Mouse (Mus musculus): ENCODE data around the gene Csmd2. TPM values are rescaled to one million over a fixed set of nuclear protein-coding genes. Genes with fewer than 3 reads are reported as not detected.

The Csmd2 gene
- polyA plus RNA-seq, 1 experiment from 2014 or later, result not detected

DNA sequence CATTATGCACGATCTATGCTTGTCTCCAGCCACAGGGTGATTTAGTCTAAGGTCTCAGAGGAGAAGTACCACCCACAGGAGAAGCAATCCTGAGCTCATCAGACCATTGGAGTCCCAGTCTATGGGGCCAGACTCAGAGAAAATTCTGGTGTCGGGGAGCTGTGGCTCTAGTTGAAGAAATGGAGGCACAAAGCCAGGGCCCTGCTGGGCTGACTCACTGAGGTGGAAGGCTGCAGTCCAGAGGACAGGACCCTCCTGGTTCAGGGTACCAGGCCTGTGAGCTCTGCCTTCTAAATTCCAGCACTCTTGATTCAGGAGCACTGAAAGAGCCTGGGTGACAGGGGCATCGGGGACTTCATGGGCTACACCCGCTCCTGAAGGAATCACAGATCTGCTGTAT, 144.0 kb downstream of the Csmd2 start:
- Histone ChIP-seq H3K9ac (replicated peaks) (no peak overlapping the region), H3K9me3 (ENCODE audit: low read length) (peaks cover under 1% of the 10 kb centered on the region; the same call in 1 of the 2 replicates), H3K4me3 (ENCODE audit: low read depth, low read length) (no peak overlapping the region), H3K4me2 (ENCODE audit: low read depth, low read length) (no peak overlapping the region), H3K27me3 (ENCODE audit: insufficient read depth, low read length) (no peaks in the 10 kb centered on the region), H3K27ac (ENCODE audit: low read depth) (no peak overlapping the region), H3K4me1 (ENCODE audit: insufficient read depth) (no peaks in the 10 kb centered on the region), H3K36me3 (replicated peaks; ENCODE audit: insufficient read depth, low read length) (no peaks in the 10 kb centered on the region)
- TF ChIP-seq EP300 (IDR thresholded peaks at IDR 0.05; ENCODE audit: low read depth), result no peak
- TF ChIP-seq CTCF (IDR thresholded peaks at IDR 0.05; ENCODE audit: low read depth), result no peak
- DNase-seq, result no peak
- ATAC-seq, result no peak
- 69% methylated on average over 4 of the region's 4 CpGs for WGBS (ENCODE audit: insufficient replicate concordance)

DNA sequence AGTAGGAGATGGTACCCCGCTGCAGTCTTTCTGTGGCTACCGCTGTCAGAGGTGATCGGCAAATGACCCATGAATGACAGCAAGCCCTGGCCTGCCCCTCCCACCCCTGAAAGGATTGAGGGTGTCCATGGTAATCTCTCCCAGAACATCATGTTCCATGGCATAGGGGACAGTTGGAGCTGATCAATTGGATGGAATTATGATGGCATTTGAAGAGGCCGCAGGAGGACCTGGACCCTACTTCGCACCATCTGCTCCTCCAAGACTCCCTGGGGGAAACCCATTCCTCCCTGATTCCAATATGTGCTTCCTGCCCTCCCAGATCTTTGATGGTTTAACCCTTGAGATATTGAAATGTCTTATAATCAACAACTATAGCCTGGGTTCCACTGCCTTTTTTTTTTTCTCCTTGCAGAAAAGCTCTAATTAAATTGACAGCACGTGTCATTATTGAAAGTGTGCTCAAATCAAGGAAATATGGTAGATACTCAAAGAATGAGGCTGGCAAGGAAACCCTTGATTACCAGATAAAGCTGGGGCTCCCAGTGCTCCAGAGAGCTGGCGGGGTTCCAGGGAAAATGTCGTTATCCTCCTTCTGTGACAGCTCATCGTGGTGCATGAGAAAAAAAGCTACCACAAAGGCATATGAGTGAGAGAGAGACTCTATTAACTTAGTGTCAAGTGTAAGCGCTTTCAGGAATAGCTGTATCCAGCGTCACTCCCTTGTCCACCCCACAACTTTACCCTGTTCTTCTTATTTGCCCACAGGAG, 145.4 kb downstream of the Csmd2 start:
- ATAC-seq, result no peak
- Histone ChIP-seq H3K9ac (replicated peaks) (no peak overlapping the region), H3K27me3 (ENCODE audit: insufficient read depth, low read length) (no peaks in the 10 kb centered on the region), H3K27ac (ENCODE audit: low read depth) (no peak overlapping the region), H3K9me3 (ENCODE audit: low read length) (peaks cover 2% of the 10 kb centered on the region; the same call in 1 of the 2 replicates), H3K36me3 (replicated peaks; ENCODE audit: insufficient read depth, low read length) (no peaks in the 10 kb centered on the region), H3K4me1 (ENCODE audit: insufficient read depth) (no peaks in the 10 kb centered on the region), H3K4me3 (ENCODE audit: low read depth, low read length) (no peak overlapping the region), H3K4me2 (ENCODE audit: low read depth, low read length) (no peak overlapping the region)
- WGBS (ENCODE audit: insufficient replicate concordance), result 72% methylated on average over 11 of the region's 11 CpGs
- no peak for TF ChIP-seq CTCF (IDR thresholded peaks at IDR 0.05; ENCODE audit: low read depth)
- TF ChIP-seq EP300 (IDR thresholded peaks at IDR 0.05; ENCODE audit: low read depth), result no peak
- no peak for DNase-seq

DNA sequence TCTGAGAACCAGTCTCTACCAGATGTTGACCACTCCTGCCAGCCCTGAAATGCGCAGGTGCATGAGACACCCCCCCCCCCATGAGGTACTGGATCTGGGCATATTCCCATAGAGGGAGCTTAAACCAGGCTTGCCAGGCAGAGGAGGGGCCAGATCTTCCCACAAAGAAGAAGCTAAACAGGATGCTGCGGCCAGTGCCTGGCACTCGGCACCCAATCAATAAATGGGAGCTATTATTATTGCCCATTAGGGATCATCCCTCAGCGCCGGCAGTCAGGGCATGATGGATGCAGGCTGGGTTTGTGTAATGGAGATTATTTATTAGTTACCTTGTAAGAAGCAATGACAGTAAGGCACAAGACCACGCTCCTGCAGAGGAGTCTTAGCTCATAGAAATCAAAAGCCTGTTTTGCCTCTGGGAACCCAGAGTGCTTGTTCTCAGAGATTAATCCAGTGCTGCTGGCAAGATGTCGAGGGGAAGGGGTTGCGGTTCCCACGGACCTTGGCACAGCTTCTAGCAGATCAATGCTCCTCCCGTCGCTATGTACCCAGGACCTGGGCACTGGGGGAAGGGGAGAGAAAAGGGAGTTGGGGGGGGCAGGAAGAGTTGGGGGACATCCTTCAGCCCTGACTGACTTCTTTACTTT, 146.8 kb downstream of the Csmd2 start:
- Histone ChIP-seq H3K9me3 (ENCODE audit: low read length) (peaks cover 2% of the 10 kb centered on the region; the same call in 1 of the 2 replicates), H3K36me3 (replicated peaks; ENCODE audit: insufficient read depth, low read length) (no peaks in the 10 kb centered on the region), H3K4me3 (ENCODE audit: low read depth, low read length) (no peak overlapping the region), H3K4me2 (ENCODE audit: low read depth, low read length) (no peak overlapping the region), H3K27me3 (ENCODE audit: insufficient read depth, low read length) (no peaks in the 10 kb centered on the region), H3K9ac (replicated peaks) (no peak overlapping the region), H3K27ac (ENCODE audit: low read depth) (no peak overlapping the region), H3K4me1 (ENCODE audit: insufficient read depth) (no peaks in the 10 kb centered on the region)
- WGBS (ENCODE audit: insufficient replicate concordance), result 76% methylated on average over 11 of the region's 11 CpGs
- DNase-seq (no peak), ATAC-seq (no peak)
- TF ChIP-seq CTCF (IDR thresholded peaks at IDR 0.05; ENCODE audit: low read depth) (no peak), EP300 (IDR thresholded peaks at IDR 0.05; ENCODE audit: low read depth) (no peak)

DNA sequence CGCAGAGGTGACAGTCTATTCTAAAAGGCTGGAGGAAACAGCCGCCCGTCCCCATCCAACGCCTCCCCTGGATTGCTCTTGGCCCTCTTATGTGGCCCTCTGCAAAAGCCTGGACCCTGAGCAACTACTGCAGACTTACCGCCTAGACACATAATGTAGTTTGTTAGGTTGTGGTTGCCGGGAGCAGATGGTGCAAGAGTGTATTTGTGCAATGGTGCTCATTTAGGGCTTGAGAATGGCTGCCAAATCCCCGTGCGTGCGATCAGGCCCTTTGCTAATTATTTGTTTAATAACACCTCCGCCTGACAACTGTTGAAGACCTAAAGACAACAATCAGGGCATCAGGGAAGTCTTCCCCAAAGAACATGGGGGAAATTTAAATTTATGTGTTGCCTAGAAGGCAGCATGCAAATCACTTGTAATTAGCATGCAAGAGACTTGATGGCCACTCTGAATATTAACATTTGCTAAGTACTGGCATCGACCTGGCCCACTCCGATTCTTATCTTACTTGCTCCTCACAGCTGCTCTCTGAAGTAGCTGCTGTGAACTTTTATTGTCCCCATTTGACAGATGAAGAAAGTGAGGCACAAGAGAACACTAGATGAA, 147.5 kb downstream of the Csmd2 start:
- Histone ChIP-seq H3K4me3 (ENCODE audit: low read depth, low read length) (no peak overlapping the region), H3K27me3 (ENCODE audit: insufficient read depth, low read length) (no peaks in the 10 kb centered on the region), H3K4me2 (ENCODE audit: low read depth, low read length) (no peak overlapping the region), H3K4me1 (ENCODE audit: insufficient read depth) (no peaks in the 10 kb centered on the region), H3K9ac (replicated peaks) (no peak overlapping the region), H3K27ac (ENCODE audit: low read depth) (no peak overlapping the region), H3K36me3 (replicated peaks; ENCODE audit: insufficient read depth, low read length) (no peaks in the 10 kb centered on the region), H3K9me3 (ENCODE audit: low read length) (peaks cover 2% of the 10 kb centered on the region; the same call in 1 of the 2 replicates)
- DNase-seq, result no peak
- 72% methylated on average over 12 of the region's 12 CpGs for WGBS (ENCODE audit: insufficient replicate concordance)
- no peak for ATAC-seq
- TF ChIP-seq EP300 (IDR thresholded peaks at IDR 0.05; ENCODE audit: low read depth) (no peak), CTCF (IDR thresholded peaks at IDR 0.05; ENCODE audit: low read depth) (no peak)

DNA sequence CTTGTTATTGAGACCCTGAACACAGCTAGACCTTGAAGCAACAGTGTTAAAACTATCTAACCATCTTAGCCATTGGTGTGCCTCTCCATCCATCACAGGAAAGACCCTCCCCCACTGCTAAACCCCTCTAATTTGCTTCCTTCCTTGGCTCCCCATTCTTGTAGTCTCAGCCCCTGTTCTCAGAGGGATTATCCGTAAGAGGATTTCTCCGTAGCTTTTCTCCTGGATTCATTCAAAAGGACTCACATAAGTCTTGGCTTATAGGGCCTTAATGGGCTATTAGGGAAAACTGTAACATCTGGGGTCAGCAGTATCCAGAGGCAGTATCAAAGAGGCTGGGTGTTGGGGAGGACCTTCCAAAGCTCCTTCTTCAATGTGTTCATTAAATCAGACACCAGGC, 152.3 kb downstream of the Csmd2 start:
- no peak for DNase-seq
- H3K36me3 ChIP-seq (replicated peaks; ENCODE audit: insufficient read depth, low read length), result no peaks in the 10 kb centered on the region
- no peak overlapping the region for H3K27ac ChIP-seq (ENCODE audit: low read depth)
- no peaks in the 10 kb centered on the region for H3K4me1 ChIP-seq (ENCODE audit: insufficient read depth)
- no peak overlapping the region for H3K4me3 ChIP-seq (ENCODE audit: low read depth, low read length)
- H3K9ac ChIP-seq (replicated peaks), result no peak overlapping the region
- H3K4me2 ChIP-seq (ENCODE audit: low read depth, low read length), result no peak overlapping the region
- TF ChIP-seq CTCF (IDR thresholded peaks at IDR 0.05; ENCODE audit: low read depth), result no peak
- TF ChIP-seq EP300 (IDR thresholded peaks at IDR 0.05; ENCODE audit: low read depth), result no peak
- H3K27me3 ChIP-seq (ENCODE audit: insufficient read depth, low read length), result no peaks in the 10 kb centered on the region
- 72% methylated on average over 2 of the region's 2 CpGs for WGBS (ENCODE audit: insufficient replicate concordance)
- H3K9me3 ChIP-seq (ENCODE audit: low read length), result peaks cover 2% of the 10 kb centered on the region; the same call in 1 of the 2 replicates
- ATAC-seq, result no peak

Data from liver, postnatal 0 days (tissue).